9 mouse cellular contexts compared by ENCODE assay signal in genomic region chr16:26447594-26447993, GRCm38 (mm10). TPM values are rescaled to one million over a fixed set of nuclear protein-coding genes. Genes with fewer than 3 reads are reported as not detected.
DNase-seq lines count a peak whose midpoint lies in the region; ATAC-seq lines count a peak whose summit lies in the region.
"Had no signal": no experiment of that assay in that cellular context is flagged by ENCODE, and none has a peak within 500 bp of the region (broad histone marks: within the 10 kb centered on the region; RNA-seq: fewer than 3 reads in every experiment).

No protein-coding gene starts in this region.

- no peak overlapping the region for H3K9ac ChIP-seq in forebrain, embryonic 15.5 days (replicated peaks)
- H3K9ac ChIP-seq in forebrain, embryonic 12.5 days: no peak overlapping the region

- H3K9me3 ChIP-seq in forebrain, embryonic 15.5 days: no peaks in the 10 kb centered on the region
- no peaks in the 10 kb centered on the region for H3K9me3 ChIP-seq in forebrain, embryonic 12.5 days

- no peaks in the 10 kb centered on the region for H3K36me3 ChIP-seq in forebrain, embryonic 15.5 days
- H3K36me3 ChIP-seq in forebrain, embryonic 12.5 days (replicated peaks): no peaks in the 10 kb centered on the region

- no peak overlapping the region for H3K27ac ChIP-seq in forebrain, embryonic 15.5 days (replicated peaks)
- no peak overlapping the region for H3K27ac ChIP-seq in forebrain, embryonic 12.5 days

- no peak overlapping the region for H3K4me3 ChIP-seq in forebrain, embryonic 15.5 days
- H3K4me3 ChIP-seq in forebrain, embryonic 12.5 days (replicated peaks): no peak overlapping the region

- no peaks in the 10 kb centered on the region for H3K4me1 ChIP-seq in forebrain, embryonic 15.5 days
- H3K4me1 ChIP-seq in forebrain, embryonic 12.5 days: no peaks in the 10 kb centered on the region

- intact Hi-C loops in heart, postnatal 10 days (cut with DNase I): no loop called here
- intact Hi-C loops in left cerebral cortex, postnatal 14 days (cut with DNase I): no loop called here

- 71% methylated on average over 2 of the region's 2 CpGs for WGBS in forebrain, embryonic 15.5 days
- 84% methylated on average over 2 of the region's 2 CpGs for WGBS in forebrain, embryonic 12.5 days

- ATAC-seq in forebrain, embryonic 15.5 days (replicated peaks): 0 out of 2 replicates have a peak, but pooled peaks have one; percentile 53
- no peak for ATAC-seq in forebrain, embryonic 12.5 days (ENCODE audit: low FRiP score)

- no peaks in the 10 kb centered on the region for H3K27me3 ChIP-seq in forebrain, embryonic 15.5 days
- no peaks in the 10 kb centered on the region for H3K27me3 ChIP-seq in forebrain, embryonic 12.5 days

- no peak overlapping the region for H3K4me2 ChIP-seq in forebrain, embryonic 15.5 days (replicated peaks)
- H3K4me2 ChIP-seq in forebrain, embryonic 12.5 days: no peak overlapping the region

- peak; percentile 10 for DNase-seq in urinary bladder, postnatal 25 days (ENCODE audit: low spot score)
- DNase-seq in urinary bladder, postnatal 4 days (ENCODE audit: low spot score in 2 of 2): no peak
- DNase-seq in heart, postnatal 10 days: peak; percentile 14 to 16
- DNase-seq in left cerebral cortex, postnatal 14 days (ENCODE audit: low spot score in 2 of 2): peak; percentile 8 to 50
- no peak for DNase-seq in neural tube, embryonic 10.5 days (ENCODE audit: extremely low spot score, low spot score)
- no peak for DNase-seq in thymus, postnatal 25 days

RNA-seq across cellular contexts. Expression of gene Cldn16, which starts 15.3 kb away (rescaled TPM):
- polyA plus RNA-seq in forebrain, embryonic 15.5 days (2015; fragmentation: Nextera tagmentation; extraction: Ambion mirVana): not detected in 2 replicates
- not detected in 2 replicates for polyA plus RNA-seq in forebrain, embryonic 12.5 days (2016; fragmentation: Nextera tagmentation; extraction: Ambion mirVana)
- not detected for total RNA-seq in heart, postnatal 10 days (2021)
- not detected for total RNA-seq in left cerebral cortex, postnatal 14 days (2021)
- polyA plus RNA-seq: large intestine, adult 2 months had no signal

Comparison
In these comparisons a context has a peak if more than half of its experiments do, and no peak if none do; other contexts are left out.
1. DNase-seq: peak in urinary bladder, postnatal 25 days (single experiment), heart, postnatal 10 days (2 of 2) and left cerebral cortex, postnatal 14 days (2 of 2); none in urinary bladder, postnatal 4 days (0 of 2), neural tube, embryonic 10.5 days (single experiment) and thymus, postnatal 25 days (single experiment).